Mouse (Mus musculus) bone marrow macrophage, adult 2 months (primary cell): ENCODE measurements around the gene Bub1b. TPM values are rescaled to one million over a fixed set of nuclear protein-coding genes. Genes with fewer than 3 reads are reported as not detected.
A peak's percentile ranks its signal among the peaks of the same experiment; 100 is the strongest.

ENCODE experiments used
- H3K27ac ChIP-seq: 2 replicates; pipeline ENCODE4 v1.5.1; 2012; ENCODE audit warnings: low read depth, low read length; ENCODE audit not compliant: insufficient read depth
- H3K4me1 ChIP-seq: 2 replicates; pipeline ENCODE4 v1.6.1; 2012; ENCODE audit warnings: low read length; ENCODE audit not compliant: control insufficient read depth, insufficient read depth
- H3K4me3 ChIP-seq: 2 replicates; pipeline ENCODE4 v1.5.1; 2012; ENCODE audit warnings: mild to moderate bottlenecking, low read length, moderate library complexity; ENCODE audit not compliant: insufficient read depth
- CTCF ChIP-seq: IDR thresholded peaks from 2 replicates; pipeline ENCODE4 v1.5.1; 2012; ENCODE audit warnings: low read depth, mild to moderate bottlenecking, low read length, moderate library complexity
- POLR2A ChIP-seq: IDR thresholded peaks from 2 replicates; pipeline ENCODE4 v1.6.1; 2012; ENCODE audit warnings: mild to moderate bottlenecking, low read depth, low read length, borderline replicate concordance
- polyA plus RNA-seq: library from polyadenylated mRNA; stranded (reverse); fragments of >200 nt; gene quantifications from 2 replicates; pipeline ENCODE4 v1.2.4, GENCODE M21; 2012; ENCODE audit not compliant: missing spikeins, insufficient read depth, insufficient read length

Bub1b gene
- polyA plus RNA-seq, 1 experiment = 49.9 TPM

DNA sequence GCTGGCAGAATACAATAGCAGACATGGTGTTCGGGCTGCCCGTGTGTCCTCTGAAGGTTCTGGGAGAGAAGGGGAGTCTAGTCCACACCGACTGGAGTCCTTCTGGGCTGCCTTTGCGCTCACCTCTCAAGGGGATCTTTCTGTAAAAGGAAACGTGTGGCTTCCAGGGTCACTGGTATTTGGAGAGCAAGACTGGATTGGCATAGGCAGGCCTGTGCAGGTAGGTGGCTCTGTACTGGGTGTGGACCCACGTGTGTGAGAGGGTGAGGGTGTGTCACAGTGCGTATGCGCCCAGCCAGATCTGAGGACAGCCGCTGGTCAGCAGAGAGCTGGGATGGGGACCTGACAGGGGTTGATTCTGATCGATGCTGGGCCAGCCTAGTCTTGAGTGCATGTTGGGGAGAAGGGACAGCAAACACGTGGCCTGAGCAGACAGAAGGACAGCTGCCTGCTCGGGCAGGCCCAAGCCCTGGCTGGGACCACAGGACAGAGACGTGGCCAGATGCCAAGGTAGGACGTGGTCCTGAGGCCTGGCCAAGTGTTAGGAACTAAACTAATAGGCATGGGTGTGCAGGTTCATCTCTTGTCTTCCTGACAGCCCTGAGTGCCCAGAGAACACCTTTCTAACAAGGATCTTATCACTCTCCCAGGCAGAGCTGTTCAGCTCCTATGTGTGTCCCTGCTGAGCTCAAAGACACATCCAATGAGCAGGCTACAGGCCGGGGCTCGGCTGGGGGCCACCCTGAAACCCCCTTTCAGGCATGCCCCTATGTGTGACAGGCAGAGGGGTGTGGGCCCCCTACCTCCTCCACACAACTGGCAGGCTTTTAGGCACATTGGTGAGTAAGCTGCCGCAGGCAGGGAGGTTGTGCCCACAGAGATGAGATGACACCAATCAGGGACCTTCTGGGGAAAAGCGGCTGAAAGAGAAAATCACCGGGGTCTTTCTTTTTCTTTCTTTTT is 66.1 kb downstream of the Bub1b start:
- peak overlapping the region; percentile 44; the same call in 1 of the 2 replicates for H3K4me3 ChIP-seq
- TF ChIP-seq CTCF = no peak
- no peak for TF ChIP-seq POLR2A
- H3K27ac ChIP-seq = no peak overlapping the region
- peaks cover 6% of the 10 kb centered on the region for H3K4me1 ChIP-seq

DNA sequence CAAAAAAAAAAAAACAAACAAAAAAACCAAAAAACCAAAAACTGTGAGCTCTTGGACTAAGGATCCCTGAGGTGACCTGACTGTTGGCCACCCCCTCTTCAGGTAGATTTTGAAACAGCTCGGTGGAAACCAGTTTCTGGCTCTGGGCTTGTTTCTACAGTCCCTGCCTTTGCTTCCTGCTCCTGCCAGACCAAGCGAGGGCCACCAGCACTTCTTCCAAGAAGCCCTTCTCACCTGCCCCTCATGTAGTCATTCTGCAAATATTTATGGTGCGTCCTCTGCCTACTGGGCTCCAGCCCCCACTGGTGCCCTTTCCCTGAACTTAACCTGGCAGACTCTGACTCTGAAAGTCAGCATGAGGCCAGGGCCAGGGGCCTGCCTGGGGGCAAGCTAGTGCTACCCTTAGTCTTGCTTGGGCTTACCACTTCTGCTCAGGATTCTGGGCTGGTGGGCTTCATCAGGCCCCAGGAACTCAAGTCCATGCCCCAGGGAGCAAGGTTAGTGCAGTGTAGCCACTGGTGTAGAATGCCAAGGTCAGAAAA is 67.0 kb downstream of the Bub1b start:
- no peak for TF ChIP-seq POLR2A
- Histone ChIP-seq H3K4me1 (no peaks in the 10 kb centered on the region; the same call in 1 of the 2 replicates), H3K27ac (no peak overlapping the region), H3K4me3 (no peak overlapping the region)

DNA sequence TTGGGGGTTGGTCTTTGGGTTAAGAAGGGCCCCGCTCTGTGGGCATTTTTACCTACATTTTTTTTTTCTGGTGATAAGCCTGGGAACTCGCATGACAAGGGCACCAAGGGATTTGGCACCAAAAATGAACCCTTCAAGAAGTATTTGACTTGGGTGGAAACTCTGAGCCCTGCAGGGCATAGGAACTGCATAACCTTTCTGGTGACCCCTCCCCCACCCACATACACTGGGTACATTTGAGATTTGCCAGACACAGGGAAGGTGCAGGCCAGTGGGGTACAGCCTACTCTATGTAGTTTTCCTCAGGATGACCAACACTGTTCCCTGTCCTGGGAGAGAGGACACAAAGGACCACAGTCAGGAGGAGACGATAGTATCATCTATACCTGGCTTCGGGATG is 67.6 kb downstream of the Bub1b start:
- Histone ChIP-seq H3K4me1 (no peaks in the 10 kb centered on the region), H3K27ac (no peak overlapping the region), H3K4me3 (no peak overlapping the region)
- TF ChIP-seq POLR2A = no peak
- no peak for TF ChIP-seq CTCF

DNA sequence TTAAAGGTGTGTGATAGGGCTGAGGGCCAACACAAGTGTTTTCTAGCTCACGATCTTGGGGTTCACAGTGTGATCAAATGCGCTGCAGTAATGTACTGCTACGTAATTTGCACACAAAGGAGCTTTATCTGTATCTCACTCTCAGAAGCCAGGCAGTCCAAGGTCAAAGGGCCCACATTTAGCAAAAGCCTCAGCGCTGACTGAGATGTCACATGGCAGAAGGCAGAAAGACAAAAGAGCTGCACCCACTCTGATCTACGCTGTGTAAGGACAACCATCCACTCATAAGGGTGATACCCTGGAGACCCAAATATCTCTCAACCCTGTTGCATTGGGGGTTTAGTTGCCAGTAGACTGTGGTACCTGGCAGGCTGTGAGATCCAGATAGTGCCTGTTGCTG is 69.2 kb downstream of the Bub1b start:
- TF ChIP-seq CTCF = no peak
- TF ChIP-seq POLR2A = no peak
- Histone ChIP-seq H3K4me3 (no peak overlapping the region), H3K27ac (no peak overlapping the region), H3K4me1 (no peaks in the 10 kb centered on the region)

DNA sequence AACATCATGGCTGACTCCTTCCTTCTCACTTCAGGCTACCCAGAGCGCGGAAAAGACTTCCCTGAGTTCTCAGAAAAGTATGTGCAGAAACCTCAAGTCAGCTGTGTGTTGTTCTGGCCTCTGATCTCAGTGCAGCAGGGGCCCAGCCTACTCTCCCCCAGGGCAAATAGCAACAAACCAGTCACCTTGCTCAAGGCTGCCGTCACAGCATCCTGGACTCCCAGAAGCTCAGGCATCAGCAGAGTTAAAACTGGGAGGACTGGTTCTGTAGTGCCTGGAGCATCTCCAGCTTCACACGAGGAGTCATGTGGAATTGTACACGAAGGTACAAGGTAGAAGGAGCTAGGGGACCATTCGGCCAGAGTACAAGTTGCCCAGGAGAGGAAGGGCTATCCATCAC is 71.2 kb downstream of the Bub1b start:
- no peak for TF ChIP-seq POLR2A
- Histone ChIP-seq H3K27ac (no peak overlapping the region), H3K4me3 (no peak overlapping the region), H3K4me1 (no peaks in the 10 kb centered on the region)

DNA sequence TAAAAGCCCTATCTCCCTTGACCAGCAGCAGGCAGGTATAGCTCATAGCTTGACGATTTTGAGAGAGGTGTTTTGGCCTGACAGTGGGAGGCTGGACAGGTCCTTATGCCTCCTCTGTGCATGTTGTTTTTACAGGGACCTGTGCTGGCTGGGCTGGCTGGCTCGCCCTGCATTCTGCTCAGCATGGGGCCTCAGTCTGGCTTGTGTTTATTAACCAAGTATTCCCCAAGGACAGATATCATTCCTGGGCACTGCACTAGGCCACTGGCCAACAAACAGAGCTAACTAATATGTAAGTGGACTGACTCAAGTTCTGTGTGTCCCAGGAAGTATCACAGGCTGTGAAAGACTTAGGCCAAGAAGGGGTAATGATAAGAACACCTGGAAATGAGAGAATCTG is 71.8 kb downstream of the Bub1b start:
- Histone ChIP-seq H3K4me1 (no peaks in the 10 kb centered on the region), H3K27ac (no peak overlapping the region), H3K4me3 (no peak overlapping the region)
- no peak for TF ChIP-seq CTCF
- TF ChIP-seq POLR2A = no peak

DNA sequence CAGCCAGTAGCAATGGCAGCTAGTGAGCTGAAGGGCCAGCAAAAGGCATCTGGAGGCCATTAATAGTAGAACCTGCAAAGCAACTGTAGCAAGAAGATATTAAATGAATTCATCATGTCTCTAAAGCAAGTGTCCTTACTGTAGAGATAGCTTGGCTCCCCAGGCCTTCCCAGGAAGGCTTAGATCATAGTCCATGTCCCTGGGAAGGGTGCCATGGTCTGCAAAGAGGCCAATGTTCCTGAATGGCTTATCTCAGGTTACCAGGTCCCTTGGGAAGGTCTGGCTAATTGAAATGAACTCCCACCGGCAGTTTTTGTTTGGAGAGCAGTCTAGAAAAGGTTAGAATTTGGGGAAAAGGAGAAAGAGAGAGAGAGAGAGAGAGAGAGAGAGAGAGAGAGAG is 73.7 kb downstream of the Bub1b start:
- Histone ChIP-seq H3K4me1 (no peaks in the 10 kb centered on the region), H3K4me3 (no peak overlapping the region), H3K27ac (no peak overlapping the region)
- TF ChIP-seq POLR2A = no peak
- no peak for TF ChIP-seq CTCF

DNA sequence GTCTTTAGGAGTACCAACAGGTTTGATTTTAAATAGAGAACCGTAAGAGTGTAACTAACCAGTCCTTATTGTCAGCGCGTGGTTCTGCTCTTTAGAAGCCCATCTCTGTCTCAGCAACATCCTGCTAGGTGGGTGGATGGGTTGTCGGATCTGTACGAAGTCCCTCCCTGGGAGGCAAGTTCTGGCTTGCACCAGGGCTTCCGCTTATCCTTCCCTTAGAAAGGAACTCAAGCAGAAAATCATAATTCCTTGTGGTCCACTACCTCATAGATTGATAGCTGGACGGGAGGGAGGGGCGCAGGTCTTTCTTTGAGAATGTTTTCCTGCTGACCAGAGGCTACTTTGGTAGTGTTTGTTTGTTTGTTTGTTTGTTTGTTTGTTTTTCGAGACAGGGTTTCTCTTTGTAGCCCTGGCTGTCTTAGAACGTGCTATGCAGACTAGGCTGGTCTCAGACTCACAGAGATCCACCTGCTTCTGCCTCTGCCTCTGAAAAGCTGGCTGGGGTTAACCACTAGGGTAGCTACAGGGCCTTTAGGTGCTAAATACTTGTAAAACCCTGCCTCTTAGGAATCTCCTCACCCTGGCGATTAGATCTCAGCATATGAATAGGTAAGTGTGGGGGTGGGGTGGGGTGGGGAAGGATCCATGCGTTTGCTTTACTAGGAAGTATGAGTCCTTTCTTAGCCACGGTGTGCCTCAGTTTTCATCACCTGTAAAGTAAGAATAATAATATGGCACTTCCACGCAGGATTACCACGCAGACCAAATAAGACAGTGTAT is 75.9 kb downstream of the Bub1b start:
- TF ChIP-seq POLR2A (no peak), CTCF (no peak)
- H3K27ac ChIP-seq = no peak overlapping the region
- no peak overlapping the region for H3K4me3 ChIP-seq
- no peaks in the 10 kb centered on the region for H3K4me1 ChIP-seq

DNA sequence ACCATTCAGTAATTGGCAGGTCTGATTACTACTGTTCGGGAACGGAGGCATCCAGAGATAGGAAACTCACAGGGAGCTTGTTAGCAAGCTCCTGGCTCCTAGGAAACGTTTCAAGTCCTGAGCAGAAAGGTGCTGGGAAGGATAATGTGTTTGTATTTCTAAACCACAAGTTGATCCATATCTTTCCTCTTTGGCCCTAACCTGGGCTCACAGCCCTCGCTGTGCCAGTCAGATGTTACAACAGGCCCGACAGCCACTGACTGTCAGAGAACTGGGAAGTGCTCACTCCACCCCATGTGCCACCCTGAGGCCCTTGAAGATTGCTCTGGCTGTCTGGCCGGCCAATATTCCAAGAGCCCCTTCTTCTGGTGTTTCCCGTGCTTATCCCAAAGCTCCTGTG is 76.5 kb downstream of the Bub1b start:
- Histone ChIP-seq H3K4me3 (no peak overlapping the region), H3K4me1 (no peaks in the 10 kb centered on the region), H3K27ac (no peak overlapping the region)
- no peak for TF ChIP-seq POLR2A
